Mouse (Mus musculus): ENCODE measurements at regions not wholly inside any gene's neighbourhood (a gene's known extent, or its start where the extent isn't known, plus 50 kb on each side); places are given as distances from the start of the nearest gene placed in this dataset.
"Not testable (repeated sequence)": the region's sequence is repeated elsewhere in the genome, so short reads cannot be mapped to it uniquely, and the experiment has no call there.

DNA sequence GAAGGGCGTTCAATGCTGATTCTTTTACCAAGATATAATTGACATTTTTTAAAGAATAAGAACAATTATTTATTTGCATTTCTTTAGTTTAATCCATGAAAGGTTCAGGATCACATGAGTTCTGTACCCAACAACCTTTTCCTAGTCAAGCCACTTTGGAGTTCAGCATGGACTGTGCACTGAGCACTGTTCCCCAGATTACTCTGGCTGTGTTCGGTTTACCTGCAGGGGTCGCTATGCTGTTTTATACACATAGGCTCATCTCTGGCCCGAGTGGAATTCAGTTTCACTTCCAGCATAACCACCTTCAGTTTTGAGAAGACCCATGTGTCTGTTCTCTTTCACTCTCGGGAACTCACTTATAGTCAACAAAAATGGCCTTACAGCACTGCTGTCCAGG is 93.5 kb upstream of the Smarcad1 start:
- H3K36me3 ChIP-seq (ENCODE audit: control insufficient read depth, insufficient read depth, low read length, poor library complexity, severe bottlenecking); H3K4me3 ChIP-seq (ENCODE audit: insufficient read depth in 1 of 2, low read depth in 1 of 2, low read length in 2 of 2, poor library complexity in 1 of 2, severe bottlenecking in 1 of 2); H3K9ac ChIP-seq (ENCODE audit: insufficient read depth, low read depth, low read length, poor library complexity, severe bottlenecking); H3K27ac ChIP-seq (ENCODE audit: insufficient read depth, low read depth, low read length, poor library complexity, severe bottlenecking); H3K9me3 ChIP-seq (ENCODE audit: control insufficient read depth, insufficient read depth, low read depth, low read length); in situ Hi-C loops (cut with MboI; ENCODE audit: low sequenced_read_pairs in 2 of 2, unreplicated experiment in 2 of 2); H3K4me1 ChIP-seq (ENCODE audit: control insufficient read depth in 2 of 2, insufficient read depth in 2 of 2, low read length in 2 of 2, poor library complexity in 1 of 2): not testable (repeated sequence)
- DNase-seq (ENCODE audit: low read depth, low spot score), result peak; percentile 17

DNA sequence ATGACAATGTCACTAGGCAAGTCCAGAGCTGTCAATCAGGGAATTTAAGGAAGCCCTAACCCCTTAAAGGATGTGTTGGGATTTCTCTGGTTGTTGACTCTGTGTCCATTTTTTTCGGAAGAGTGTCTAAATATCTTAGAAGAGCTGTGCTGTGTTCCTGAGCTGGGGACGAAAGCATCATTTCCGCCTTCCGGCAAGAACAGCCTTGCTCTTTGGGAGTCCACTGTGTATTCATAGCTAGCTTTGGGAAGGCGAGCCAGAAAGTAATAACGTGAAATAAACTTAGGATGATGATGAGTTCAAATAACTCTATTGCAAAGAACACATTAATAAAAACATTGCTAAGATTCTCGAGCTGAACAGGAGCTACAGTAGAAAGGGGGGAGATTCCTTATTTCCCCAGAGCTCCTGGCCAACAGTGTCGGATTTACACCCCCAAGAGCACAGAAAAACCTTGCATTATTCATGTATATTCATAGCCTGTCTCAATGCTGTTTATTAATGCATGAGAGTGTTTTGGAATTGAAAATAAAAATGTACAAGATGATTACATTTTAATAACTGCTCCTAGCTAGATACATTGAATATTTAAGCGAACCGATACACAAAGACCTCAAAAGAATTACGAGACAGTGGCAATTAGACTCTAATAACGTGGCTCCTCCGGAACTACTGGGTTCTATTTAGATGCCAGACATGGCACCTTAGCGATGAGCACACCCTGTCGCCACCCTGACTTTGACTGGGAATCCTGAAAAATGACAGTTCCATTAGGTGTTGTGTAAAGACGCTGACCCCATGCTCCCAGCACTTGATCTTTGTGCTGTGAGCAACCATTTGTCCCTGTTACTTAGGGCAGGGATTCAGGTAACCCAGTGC is 80.5 kb upstream of the Smarcad1 start:
- Histone ChIP-seq H3K36me3 (ENCODE audit: control insufficient read depth, insufficient read depth, low read length, poor library complexity, severe bottlenecking) (no peaks in the 10 kb centered on the region), H3K27ac (ENCODE audit: insufficient read depth, low read depth, low read length, poor library complexity, severe bottlenecking) (no peak overlapping the region), H3K4me1 (ENCODE audit: control insufficient read depth in 2 of 2, insufficient read depth in 2 of 2, low read length in 2 of 2, poor library complexity in 1 of 2) (no peaks in the 10 kb centered on the region), H3K4me3 (ENCODE audit: insufficient read depth in 1 of 2, low read depth in 1 of 2, low read length in 2 of 2, poor library complexity in 1 of 2, severe bottlenecking in 1 of 2) (no peak overlapping the region), H3K9me3 (ENCODE audit: control insufficient read depth, insufficient read depth, low read depth, low read length) (no peaks in the 10 kb centered on the region), H3K9ac (ENCODE audit: insufficient read depth, low read depth, low read length, poor library complexity, severe bottlenecking) (no peak overlapping the region)
- no peak for TF ChIP-seq CHD2 (IDR thresholded peaks at IDR 0.05; ENCODE audit: low read depth, low read length)
- TF ChIP-seq MAFK (IDR thresholded peaks at IDR 0.05; ENCODE audit: insufficient read depth, low read depth, low read length), result no peak
- TF ChIP-seq ZC3H11A (IDR thresholded peaks at IDR 0.05; ENCODE audit: borderline replicate concordance, low read depth, low read length), result no peak
- TF ChIP-seq ZNF384 (IDR thresholded peaks at IDR 0.05; ENCODE audit: low read depth, low read length), result no peak
- TF ChIP-seq HCFC1 (IDR thresholded peaks at IDR 0.05; ENCODE audit: borderline replicate concordance, insufficient read depth, low read length), result no peak
- DNase-seq (ENCODE audit: low read depth, low spot score), result no peak
- in situ Hi-C loops (cut with MboI; ENCODE audit: low sequenced_read_pairs in 2 of 2, unreplicated experiment in 2 of 2), result no loop called here

DNA sequence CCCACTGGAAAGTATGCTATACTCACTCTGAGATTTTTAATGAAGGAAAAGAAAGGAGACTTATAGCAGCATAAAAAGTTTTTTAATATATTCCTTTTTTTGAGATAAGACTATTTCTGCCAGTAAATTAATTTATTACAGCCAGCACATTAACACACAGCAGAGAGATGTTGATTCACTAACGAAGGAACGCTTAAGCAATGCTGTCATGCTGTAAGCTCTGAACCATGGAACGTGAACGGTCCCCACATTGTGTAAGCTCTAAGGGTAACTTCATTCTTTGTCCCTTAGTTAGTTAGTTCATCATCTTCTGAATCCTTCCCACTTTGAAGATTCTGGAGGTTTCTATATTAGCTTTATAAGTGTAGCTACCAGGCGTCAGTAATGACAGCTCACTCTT is 79.8 kb upstream of the Smarcad1 start:
- TF ChIP-seq ZC3H11A (IDR thresholded peaks at IDR 0.05; ENCODE audit: borderline replicate concordance, low read depth, low read length) (no peak), MAFK (IDR thresholded peaks at IDR 0.05; ENCODE audit: insufficient read depth, low read depth, low read length) (no peak), ZNF384 (IDR thresholded peaks at IDR 0.05; ENCODE audit: low read depth, low read length) (no peak), HCFC1 (IDR thresholded peaks at IDR 0.05; ENCODE audit: borderline replicate concordance, insufficient read depth, low read length) (no peak), CHD2 (IDR thresholded peaks at IDR 0.05; ENCODE audit: low read depth, low read length) (no peak)
- no peak overlapping the region for H3K4me3 ChIP-seq (ENCODE audit: insufficient read depth in 1 of 2, low read depth in 1 of 2, low read length in 2 of 2, poor library complexity in 1 of 2, severe bottlenecking in 1 of 2)
- H3K36me3 ChIP-seq (ENCODE audit: control insufficient read depth, insufficient read depth, low read length, poor library complexity, severe bottlenecking), result no peaks in the 10 kb centered on the region
- no peak for DNase-seq (ENCODE audit: low read depth, low spot score)
- H3K9me3 ChIP-seq (ENCODE audit: control insufficient read depth, insufficient read depth, low read depth, low read length), result no peaks in the 10 kb centered on the region
- in situ Hi-C loops (cut with MboI; ENCODE audit: low sequenced_read_pairs in 2 of 2, unreplicated experiment in 2 of 2), result no loop called here
- no peaks in the 10 kb centered on the region for H3K4me1 ChIP-seq (ENCODE audit: control insufficient read depth in 2 of 2, insufficient read depth in 2 of 2, low read length in 2 of 2, poor library complexity in 1 of 2)
- H3K9ac ChIP-seq (ENCODE audit: insufficient read depth, low read depth, low read length, poor library complexity, severe bottlenecking), result no peak overlapping the region
- no peak overlapping the region for H3K27ac ChIP-seq (ENCODE audit: insufficient read depth, low read depth, low read length, poor library complexity, severe bottlenecking)

DNA sequence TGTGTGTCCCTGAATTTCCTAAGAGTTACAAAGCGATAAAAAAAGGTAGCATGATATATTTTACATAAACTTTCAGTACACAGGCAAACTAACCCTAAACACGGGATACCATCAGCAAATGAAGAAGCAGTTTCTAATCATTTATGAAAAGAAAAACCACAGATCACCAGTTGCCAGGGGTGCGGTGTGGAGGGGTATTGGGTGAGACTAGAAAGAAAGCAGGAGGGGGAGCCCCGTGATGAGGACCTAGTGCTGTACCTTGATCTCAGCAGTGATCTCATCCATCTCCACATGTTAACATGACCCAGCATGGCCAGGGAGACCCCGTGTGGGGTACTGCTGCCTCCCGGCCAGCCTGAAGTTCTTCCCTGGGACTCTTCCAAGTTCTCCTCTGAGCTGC is 77.7 kb upstream of the Smarcad1 start:
- Histone ChIP-seq H3K9ac (ENCODE audit: insufficient read depth, low read depth, low read length, poor library complexity, severe bottlenecking) (no peak overlapping the region), H3K9me3 (ENCODE audit: control insufficient read depth, insufficient read depth, low read depth, low read length) (no peaks in the 10 kb centered on the region), H3K36me3 (ENCODE audit: control insufficient read depth, insufficient read depth, low read length, poor library complexity, severe bottlenecking) (no peaks in the 10 kb centered on the region), H3K4me3 (ENCODE audit: insufficient read depth in 1 of 2, low read depth in 1 of 2, low read length in 2 of 2, poor library complexity in 1 of 2, severe bottlenecking in 1 of 2) (no peak overlapping the region), H3K4me1 (ENCODE audit: control insufficient read depth in 2 of 2, insufficient read depth in 2 of 2, low read length in 2 of 2, poor library complexity in 1 of 2) (no peaks in the 10 kb centered on the region), H3K27ac (ENCODE audit: insufficient read depth, low read depth, low read length, poor library complexity, severe bottlenecking) (no peak overlapping the region)
- DNase-seq (ENCODE audit: low read depth, low spot score), result no peak
- in situ Hi-C loops (cut with MboI; ENCODE audit: low sequenced_read_pairs in 2 of 2, unreplicated experiment in 2 of 2), result no loop called here
- TF ChIP-seq MAFK (IDR thresholded peaks at IDR 0.05; ENCODE audit: insufficient read depth, low read depth, low read length), result no peak
- no peak for TF ChIP-seq HCFC1 (IDR thresholded peaks at IDR 0.05; ENCODE audit: borderline replicate concordance, insufficient read depth, low read length)
- no peak for TF ChIP-seq ZC3H11A (IDR thresholded peaks at IDR 0.05; ENCODE audit: borderline replicate concordance, low read depth, low read length)
- TF ChIP-seq ZNF384 (IDR thresholded peaks at IDR 0.05; ENCODE audit: low read depth, low read length), result no peak
- TF ChIP-seq CHD2 (IDR thresholded peaks at IDR 0.05; ENCODE audit: low read depth, low read length), result no peak

DNA sequence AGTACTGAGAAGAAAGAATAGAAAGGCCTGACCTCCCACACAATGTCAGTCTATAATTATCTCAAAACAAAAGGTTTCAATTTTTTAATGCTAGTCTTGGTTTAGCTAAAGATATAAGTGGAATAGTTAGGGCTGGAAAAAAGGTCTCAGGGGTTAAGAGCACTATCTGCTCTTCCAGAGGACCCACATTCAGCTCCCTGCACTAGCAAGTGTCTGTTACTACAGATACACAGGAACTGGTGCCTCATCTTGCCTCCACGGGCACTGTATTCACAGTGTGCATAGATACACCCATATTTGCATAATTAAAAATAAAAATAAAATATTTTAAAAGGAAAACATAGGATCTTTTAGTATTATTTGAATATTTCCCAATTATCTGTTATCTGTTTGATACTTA is 77.2 kb upstream of the Smarcad1 start:
- Histone ChIP-seq H3K4me1 (ENCODE audit: control insufficient read depth in 2 of 2, insufficient read depth in 2 of 2, low read length in 2 of 2, poor library complexity in 1 of 2) (no peaks in the 10 kb centered on the region), H3K4me3 (ENCODE audit: insufficient read depth in 1 of 2, low read depth in 1 of 2, low read length in 2 of 2, poor library complexity in 1 of 2, severe bottlenecking in 1 of 2) (no peak overlapping the region), H3K27ac (ENCODE audit: insufficient read depth, low read depth, low read length, poor library complexity, severe bottlenecking) (no peak overlapping the region), H3K9me3 (ENCODE audit: control insufficient read depth, insufficient read depth, low read depth, low read length) (no peaks in the 10 kb centered on the region), H3K9ac (ENCODE audit: insufficient read depth, low read depth, low read length, poor library complexity, severe bottlenecking) (no peak overlapping the region), H3K36me3 (ENCODE audit: control insufficient read depth, insufficient read depth, low read length, poor library complexity, severe bottlenecking) (no peaks in the 10 kb centered on the region)
- in situ Hi-C loops (cut with MboI; ENCODE audit: low sequenced_read_pairs in 2 of 2, unreplicated experiment in 2 of 2), result no loop called here
- TF ChIP-seq HCFC1 (IDR thresholded peaks at IDR 0.05; ENCODE audit: borderline replicate concordance, insufficient read depth, low read length), result no peak
- no peak for TF ChIP-seq ZNF384 (IDR thresholded peaks at IDR 0.05; ENCODE audit: low read depth, low read length)
- TF ChIP-seq ZC3H11A (IDR thresholded peaks at IDR 0.05; ENCODE audit: borderline replicate concordance, low read depth, low read length), result no peak
- no peak for TF ChIP-seq CHD2 (IDR thresholded peaks at IDR 0.05; ENCODE audit: low read depth, low read length)
- no peak for TF ChIP-seq MAFK (IDR thresholded peaks at IDR 0.05; ENCODE audit: insufficient read depth, low read depth, low read length)
- DNase-seq (ENCODE audit: low read depth, low spot score), result no peak
